Mouse (Mus musculus) kidney, adult 10 weeks (tissue): ENCODE results near the gene Btbd35f25. TPM values are rescaled to one million over a fixed set of nuclear protein-coding genes. Genes with fewer than 3 reads are reported as not detected.

Experiments used
- polyA plus RNA-seq: library from polyadenylated mRNA; stranded (reverse); fragments of 350-450 nt; fragmentation: Illumina TruSeq; extraction: RNeasy Lipid Tissue Mini Kit (QIAGEN cat#74804); gene quantifications from one replicate; pipeline ENCODE4 v1.2.3, GENCODE M21; 2014; ENCODE audit warnings: low read depth, low replicate concordance

Gene Btbd35f25
- polyA plus RNA-seq: not detected

DNA sequence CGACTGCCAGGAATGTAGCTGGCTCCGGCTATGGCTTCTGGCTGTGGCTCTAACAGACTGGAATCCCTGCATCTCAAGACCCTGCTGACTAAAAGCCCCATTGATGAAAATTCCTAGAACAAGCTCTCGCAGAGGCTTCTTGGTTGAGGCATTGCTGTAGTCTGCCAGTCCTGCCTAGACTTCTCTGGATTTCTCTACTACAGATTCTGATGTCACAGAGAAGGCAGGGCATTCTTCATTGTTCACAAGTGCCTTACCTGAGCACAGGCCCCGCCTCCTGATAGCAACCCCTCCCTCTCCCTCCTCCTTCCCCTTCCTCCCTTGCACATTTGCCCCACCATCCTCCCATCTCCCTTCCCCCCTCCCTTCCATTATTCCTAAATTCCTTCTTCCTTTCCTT is at the start of gene Btbd35f25:
Btbd35f25 (minus strand) TSS at position 101 of the 400 bp plus-strand sequence.

Other genes starting within 250 kb of the Btbd35f25 start
- not detected for gene Gm21883, start 142.9 kb downstream of the Btbd35f25 start, polyA plus RNA-seq
- not detected for gene Spin2e, start 98.2 kb downstream of the Btbd35f25 start, polyA plus RNA-seq
- not detected for gene Gm21637, start 244.9 kb upstream of the Btbd35f25 start, polyA plus RNA-seq